Mouse (Mus musculus) heart, postnatal 4 days (tissue): ENCODE results near the gene Mat2a. TPM values are rescaled to one million over a fixed set of nuclear protein-coding genes. Genes with fewer than 3 reads are reported as not detected.

Source experiments
- DNase-seq: peaks from one replicate; pipeline ENCODE4 v3.0.0; 2021
- total RNA-seq, 2 experiments: library from RNA; stranded (reverse); gene quantifications; 2 replicates each; pipeline ENCODE4 v1.2.3; 2021

The Mat2a gene
- total RNA-seq, 2 experiments from 2014 or later, result 239 to 255 TPM

DNA sequence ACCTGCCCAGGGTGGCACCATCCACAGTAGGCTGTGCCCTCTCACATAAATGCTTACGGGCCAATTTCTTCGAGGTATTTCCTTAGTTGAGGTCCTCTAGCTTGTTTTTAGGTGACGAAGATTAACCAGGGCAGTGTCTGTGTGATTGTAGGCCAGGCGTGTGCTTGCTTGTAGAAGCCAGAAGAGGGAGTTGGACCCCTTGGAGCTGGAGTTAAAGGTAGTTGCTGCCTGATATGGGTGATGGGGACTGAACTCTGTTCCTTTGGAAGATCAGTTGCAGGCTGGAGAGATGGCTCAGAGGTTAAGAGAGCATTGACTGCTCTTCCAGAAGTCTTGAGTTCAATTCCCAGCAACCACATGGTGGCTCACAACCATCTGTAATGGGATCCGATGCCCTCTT, 24.2 kb downstream of the Mat2a start:
- no peak for DNase-seq

DNA sequence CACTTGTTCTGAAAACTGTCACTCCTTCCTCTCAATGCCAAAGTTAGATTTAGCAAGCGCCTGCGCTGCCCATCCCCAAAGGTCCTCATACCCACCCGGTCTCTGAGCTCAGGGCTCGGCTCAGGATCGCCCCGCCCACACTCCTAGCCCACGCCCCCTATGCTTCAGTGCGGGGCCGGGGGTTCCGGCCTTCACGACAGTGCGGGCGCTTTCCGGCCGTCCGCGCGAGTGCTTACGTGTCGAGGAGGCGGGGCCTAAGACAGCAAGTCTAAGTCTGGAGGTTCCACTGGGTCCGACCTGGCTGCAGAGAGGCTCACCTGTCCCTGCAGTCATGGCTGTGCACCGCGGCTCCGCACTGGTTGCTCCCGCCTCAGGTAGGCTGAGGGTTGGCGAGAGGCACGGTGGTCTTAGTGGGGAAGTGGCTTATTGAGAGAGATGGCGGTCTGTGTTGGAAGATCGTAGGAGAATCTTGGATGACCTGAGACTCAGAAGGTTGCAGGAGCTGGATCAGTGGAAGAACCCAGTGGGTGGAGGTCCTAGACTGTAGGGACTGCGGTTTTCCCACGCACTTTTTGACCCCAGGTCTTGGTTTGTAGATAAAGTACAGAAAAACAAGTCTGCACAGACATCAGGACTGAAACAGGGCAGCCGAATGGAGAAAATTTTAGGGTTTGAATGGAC, 25.1 kb downstream of the Mat2a start, which contains the start of gene Ggcx:
Gene Ggcx (plus strand): TSS at position 233 of the 681 bp plus-strand sequence.
- DNase-seq, result peak; percentile 96

DNA sequence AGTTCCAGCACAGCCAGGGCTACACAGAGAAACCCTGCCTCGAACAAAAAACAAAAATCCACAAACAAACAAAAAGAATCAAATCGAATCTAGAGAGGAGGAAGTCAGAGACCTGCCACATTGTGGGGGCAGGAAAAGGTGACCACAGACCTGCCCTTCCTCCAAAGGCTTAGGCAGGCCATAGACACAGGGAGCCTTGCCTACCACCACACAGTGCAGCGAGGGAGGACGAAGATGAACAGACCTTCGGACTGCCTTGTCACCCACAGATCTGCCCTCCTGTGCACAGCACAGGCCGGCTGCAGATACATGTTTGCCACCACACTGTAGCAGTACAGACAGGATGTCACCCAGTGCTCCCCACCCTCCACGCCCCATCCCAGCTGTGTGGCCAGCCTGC, 28.8 kb downstream of the Mat2a start:
- DNase-seq, result no peak

DNA sequence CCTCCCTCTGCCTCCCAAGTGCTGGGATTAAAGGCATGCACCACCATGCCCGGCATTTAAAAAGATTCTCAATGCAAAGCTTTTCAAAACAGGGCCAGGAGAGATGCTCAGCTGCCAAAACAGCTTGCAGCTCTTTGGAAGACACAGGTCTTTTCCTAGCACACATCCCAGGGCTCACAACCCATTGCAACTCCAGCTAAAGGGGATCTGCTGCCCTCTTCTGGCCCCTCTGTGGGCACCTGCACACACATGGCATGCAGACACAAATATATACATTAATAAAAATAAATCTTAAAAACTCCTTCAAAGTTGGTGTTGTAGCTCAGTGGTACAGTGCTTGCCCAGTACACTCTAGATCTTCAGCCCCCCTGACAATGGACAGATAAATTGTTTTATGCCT, 29.4 kb downstream of the Mat2a start:
- no peak for DNase-seq

DNA sequence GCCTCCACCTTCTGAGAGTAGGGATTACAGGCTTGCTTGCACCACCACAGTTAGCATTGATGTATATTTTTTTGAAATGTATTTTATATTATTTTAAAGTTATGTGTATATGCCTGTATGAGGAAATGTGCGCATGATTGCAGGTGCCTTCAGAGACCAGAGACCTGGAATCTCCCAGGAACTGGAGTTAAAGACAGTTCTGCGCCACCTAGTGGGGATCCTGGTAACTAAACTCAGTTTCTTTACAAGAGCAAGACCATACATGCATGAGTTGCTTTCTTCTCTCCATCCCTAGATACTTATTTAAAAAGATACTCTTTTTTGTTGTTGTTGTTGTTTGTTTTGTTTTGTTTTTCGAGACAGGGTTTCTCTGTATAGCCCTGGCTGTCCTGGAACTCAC, 29.8 kb downstream of the Mat2a start:
- DNase-seq, result peak; percentile 74

DNA sequence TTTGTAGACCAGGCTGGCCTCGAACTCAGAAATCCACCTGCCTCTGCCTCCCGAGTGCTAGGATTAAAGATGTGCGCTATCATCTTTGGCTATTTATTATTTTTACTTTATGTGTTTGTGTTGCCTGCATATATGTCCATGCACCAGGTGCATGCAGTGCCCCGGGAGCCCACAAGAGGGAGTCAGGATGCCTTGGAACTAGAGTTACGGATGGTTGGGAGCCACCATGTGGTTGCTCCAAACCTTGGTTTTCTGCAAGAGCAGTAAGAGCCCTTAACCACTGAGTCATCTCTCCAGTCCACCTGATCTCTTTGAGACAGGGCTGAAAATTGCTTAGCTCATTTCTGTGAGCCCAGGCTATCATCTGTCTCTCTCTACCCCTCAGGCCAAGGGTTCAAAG, 32.2 kb downstream of the Mat2a start:
- DNase-seq, result peak; percentile 90

DNA sequence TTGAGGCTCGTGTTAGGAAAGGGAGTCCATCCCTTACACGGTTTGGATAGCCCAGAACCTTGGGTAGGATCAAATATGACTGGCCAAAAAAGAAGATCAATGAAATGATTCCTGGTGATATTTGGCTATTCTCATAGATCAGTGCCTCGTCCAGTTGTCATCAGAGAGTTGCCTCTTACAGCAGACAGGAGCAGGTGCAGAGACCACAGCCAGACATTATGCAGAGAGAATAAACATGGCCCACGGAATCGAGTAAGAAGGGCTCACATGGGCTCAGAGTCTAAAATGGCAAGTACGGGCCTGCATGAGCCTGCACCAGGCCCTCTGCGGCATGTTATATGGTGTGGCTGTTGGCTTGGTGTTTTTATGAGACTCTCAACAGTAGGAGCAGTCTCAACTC, 34.0 kb downstream of the Mat2a start:
- DNase-seq, result no peak

DNA sequence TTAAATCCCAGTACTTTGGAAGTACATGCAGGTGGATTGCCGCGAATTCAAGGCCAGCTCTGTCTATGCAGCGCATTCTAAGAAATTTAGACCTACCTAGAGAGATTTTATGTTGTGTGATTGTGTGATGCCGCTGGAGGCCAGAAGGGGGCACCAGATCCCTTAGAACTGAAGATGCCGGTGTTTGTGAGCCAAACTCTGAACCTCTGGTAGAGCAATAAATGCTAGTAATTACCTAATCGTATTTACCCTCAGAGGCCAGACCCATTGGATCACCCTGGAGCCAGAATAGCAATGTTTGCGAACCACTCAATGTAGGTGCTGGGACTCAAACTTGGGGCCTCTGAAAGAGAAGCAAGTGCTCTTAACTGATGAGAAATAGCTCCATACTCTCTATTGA, 37.5 kb downstream of the Mat2a start:
- peak; percentile 82 for DNase-seq

DNA sequence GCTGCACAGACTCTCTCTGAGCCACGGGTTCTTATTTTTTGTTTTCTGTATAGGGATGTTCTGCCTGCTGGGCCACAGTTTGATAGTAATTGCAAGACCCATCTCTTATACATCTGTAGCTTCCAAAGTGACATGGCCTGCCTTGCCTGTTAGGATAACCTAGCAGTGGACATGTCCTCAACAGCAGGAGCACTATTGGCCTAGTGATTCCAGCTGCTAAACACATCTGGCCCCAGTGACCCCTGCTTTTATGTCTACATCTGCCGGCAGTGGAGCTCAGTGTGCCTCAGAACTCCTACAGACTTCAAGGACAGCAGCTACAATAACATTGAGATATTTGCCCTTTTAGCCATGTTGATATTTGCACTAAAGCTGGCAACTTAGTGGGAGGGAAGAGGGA, 39.4 kb downstream of the Mat2a start:
- DNase-seq, result no peak

DNA sequence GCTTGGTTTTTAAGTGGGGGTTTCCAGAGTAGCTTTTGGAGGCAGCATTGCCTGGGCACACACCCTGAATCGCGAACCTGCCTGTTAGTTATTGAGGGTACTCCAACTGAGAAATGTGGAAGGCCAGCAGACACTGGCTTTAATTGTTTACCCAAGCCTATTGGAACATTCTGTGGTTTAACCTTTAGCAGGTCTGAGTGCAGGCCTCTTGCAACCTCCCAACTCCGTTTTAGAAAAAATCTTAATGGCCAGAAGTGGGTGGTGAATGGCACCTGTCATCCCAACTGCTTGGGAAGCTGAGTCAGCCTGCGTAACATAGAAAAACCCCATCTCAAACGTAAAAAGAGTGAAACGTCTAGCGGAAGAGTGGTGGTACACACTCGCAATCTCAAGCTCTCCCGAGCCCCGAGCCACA, 42.5 kb downstream of the Mat2a start:
- no peak for DNase-seq

DNA sequence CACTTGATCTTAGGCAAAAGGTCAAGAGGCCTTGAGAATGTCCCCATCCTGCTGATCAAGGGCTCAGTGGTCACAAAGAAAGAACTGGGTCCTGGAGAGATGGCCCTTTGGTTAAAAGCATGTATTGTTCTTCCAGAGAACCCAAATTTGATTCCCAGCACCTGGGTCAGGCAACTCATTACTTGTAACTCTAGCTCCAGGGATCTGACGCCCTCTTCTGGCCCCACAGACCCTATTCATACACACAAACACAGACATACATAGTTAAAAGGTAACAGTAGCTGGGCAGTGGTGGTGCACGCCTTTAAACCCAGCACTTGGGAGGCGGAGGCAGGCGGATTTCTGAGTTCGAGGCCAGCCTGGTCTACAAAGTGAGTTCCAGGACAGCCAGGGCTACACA, 47.0 kb downstream of the Mat2a start:
- no peak for DNase-seq

DNA sequence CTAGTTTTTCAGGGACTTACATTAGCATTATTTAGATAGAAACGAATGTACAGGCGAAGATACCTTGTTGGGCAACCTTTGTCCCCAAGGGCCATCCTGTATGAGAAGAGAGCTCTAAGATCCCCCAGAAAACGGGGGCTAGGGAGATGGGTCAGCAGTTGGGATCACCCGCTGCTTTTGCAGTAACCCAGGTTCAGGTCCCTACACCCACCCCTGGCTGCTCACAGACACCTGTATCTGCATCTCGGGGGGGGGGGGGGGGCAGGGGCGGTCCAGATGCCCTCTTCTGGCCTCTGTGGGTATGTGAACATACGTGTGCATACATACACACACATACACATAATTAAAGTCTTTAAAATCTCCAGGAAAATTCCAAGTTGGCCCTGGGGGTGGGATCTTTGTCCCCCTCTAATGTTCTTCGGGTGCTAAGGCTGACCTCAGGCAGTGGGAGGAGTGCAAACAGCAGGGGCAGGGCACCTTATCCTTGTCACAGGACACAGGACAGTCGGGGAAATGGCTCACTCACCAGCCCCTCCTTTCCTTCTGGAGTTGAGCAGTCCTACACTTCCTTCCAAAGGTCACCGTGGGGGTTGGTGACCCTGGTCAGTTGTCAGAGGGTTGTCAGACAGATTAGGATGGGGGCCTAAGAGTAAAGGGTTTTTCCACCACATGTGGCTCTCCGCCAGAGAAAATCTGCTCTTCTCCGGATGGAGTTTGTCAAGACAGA, 48.4 kb downstream of the Mat2a start:
- DNase-seq, result peak; percentile 72

DNA sequence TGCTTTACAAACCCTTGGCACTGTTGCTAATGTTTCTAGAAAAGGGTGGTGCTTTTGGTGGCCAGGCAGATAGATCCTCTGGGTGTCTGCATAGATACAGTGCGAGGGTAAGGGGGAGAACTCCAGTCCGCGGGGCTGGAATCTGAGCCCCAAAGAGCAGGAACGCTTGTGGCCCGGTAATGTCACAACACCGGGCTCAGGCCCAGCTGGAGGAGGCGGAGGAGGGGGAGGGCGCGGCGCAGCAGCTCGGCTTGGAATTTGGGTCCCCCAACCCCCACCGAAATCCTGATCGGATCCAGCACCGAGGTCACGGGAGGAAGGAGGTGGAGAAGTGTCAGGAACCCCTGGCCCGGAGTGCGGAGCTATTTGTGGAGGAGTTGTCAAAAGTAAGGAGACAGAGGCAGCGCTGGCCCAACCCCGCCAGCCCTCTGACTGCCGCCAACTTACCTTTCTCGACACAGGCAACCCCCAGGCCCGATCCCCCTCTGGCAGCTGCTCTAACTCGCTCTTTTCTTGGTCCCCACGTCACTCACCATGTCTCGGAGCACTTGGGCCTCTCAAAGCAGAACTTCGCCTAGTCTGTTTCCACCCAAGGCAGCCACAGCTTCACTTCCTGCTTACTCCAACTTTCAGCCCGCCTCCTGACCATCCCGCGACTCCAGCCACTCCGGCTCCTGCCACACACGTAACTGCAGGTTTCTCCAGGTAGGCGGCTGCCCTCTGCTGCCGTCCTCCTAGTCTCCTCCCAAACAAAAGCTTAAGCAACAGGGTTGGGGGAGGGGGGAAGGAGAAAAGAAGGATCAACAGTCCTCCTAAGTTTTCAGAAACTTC, 49.2 kb downstream of the Mat2a start, which contains the start of gene Vamp8:
Gene Vamp8 (minus strand): TSS at position 763 of the 831 bp plus-strand sequence.
- DNase-seq, result peak; percentile 89

DNA sequence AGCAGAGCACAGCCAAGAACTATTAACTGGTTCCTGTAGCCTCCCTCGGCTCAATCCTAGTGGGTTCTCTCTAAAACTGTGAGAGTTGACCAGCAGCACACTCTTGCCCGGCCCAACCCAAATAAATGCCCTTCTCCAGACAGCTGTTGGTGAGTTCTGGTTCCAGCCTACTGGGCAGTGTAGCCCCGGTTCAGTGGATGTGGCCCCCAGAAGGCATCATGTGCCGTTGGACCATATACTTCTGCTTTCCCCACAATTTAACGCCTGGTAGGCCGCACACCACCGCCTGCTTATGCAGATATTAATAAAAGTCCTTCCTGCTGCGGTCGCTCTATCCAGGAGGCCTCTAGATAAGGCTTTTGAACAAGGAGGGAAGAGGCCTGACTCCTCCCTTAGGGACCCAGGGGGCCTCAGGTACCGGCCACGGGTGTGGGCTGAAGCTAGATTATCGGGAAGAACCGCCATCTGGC, 49.9 kb downstream of the Mat2a start:
- DNase-seq, result no peak

DNA sequence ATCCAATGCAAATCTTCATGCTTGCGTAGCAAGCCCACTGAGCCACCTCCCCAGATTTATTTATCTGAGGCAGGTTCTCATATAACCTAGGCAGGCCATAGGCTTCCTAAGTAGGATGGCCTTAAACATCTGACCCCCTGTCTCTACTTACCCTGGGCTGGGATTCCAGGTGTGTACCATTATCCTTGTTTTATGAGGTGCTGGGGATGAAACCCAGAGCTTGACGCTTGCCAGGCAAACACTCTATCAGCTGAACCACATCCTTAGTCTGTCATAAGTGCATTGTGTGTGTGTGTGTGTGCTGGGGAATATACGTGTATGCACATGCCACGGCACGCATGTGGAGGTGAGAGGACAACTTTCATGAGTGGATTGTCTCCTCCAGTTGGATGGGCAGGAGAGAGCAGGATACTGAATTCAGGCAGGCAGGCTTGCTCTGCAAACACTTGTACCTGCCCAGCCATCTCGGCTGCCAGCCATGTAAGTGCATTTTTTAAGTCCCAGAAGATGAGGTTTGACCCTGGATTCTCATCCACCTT, 50.5 kb downstream of the Mat2a start:
- no peak for DNase-seq

DNA sequence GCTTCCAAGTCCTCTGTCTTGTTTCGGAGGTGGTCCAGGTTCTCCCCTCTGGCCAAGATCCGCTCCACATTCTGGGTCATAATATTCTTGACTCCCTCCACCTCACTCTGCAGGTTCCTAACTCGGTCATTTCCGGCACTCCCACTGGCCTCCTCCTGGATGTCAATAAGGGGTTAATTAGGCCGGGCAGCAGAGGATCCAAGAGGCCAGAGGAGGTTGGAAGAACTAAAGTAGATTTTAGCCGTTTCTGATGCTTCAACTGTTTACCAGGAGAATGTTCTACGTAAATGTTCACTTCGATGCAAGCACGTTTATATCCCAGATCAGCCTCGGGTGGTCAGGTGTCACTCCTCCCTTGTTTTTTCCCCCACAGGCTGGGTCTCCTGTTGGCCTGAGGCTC, 51.1 kb downstream of the Mat2a start:
- DNase-seq, result no peak

DNA sequence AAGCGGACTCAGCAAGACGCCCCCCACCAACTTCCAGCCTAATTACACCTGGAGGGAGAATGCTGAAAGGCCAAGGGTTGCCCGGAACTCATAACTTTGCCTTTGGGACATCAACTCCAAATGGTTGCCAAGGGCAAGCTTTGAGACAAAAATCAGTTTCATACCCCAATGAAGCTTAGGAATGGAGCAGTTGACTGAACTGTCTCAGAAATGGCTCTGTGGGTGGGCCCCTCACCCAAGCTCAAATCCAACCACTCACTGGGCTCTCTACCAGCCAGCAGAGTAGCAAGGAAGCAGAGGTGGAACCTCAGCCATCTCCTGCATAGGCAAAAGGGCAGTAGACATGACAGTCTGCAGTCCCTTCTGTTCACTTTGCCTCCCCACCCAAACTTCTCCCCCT, 51.5 kb downstream of the Mat2a start:
- no peak for DNase-seq

DNA sequence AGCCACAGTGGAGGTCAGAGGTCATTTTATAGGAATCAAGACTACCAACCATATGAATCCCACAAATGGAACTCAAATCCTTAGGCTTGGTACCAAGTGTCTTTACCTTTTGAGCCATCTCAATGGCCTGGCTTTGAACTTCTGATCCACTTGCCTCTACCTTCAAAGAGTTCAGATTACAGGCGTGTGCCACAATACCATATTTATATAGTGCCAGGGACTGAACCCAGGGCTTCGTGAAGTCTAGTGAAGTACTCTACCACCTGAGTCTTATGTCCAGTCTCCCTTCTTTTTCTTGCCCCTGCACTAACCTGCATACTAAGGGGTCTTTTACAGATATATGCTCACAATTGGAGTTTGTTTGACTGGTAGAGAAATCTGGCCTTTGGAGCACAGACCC, 52.8 kb downstream of the Mat2a start:
- DNase-seq, result no peak

DNA sequence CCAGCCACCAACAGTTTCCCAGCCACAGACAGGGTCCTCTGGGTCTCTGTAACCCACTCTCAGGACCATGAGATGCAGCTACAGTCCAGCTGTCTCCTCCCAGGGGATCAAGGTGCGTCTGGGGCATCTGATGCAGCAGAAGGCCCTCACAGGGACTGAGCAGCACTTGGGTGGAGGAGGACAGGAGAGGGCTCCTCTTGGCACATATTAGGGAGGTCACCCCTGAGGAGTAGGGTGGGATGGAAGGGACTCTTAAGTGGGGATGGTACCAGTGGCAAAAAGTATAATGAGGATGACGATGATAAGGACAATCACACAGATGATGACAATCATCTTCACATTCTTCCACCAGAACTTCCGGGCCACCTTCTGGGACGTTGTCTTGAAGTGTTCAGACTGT, 54.1 kb downstream of the Mat2a start:
- no peak for DNase-seq

DNA sequence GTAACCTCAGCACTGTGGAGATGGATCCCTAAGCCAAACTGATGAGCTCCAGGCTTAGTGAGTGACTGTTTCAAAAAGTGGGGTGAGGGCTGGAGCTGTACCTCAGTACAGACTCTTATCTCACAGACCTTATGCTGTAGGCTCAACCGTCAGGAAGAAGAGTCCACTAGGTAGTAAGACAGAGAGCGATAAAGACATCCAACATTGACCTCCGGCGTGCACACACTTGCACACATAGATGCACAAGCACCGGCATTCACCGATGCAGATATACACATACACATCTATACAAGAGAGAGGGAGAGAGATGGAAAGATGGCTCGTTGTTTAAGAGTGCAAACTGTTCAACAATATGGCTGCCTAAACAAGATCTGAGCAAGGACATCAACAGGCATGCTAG, 55.4 kb downstream of the Mat2a start:
- DNase-seq, result no peak

DNA sequence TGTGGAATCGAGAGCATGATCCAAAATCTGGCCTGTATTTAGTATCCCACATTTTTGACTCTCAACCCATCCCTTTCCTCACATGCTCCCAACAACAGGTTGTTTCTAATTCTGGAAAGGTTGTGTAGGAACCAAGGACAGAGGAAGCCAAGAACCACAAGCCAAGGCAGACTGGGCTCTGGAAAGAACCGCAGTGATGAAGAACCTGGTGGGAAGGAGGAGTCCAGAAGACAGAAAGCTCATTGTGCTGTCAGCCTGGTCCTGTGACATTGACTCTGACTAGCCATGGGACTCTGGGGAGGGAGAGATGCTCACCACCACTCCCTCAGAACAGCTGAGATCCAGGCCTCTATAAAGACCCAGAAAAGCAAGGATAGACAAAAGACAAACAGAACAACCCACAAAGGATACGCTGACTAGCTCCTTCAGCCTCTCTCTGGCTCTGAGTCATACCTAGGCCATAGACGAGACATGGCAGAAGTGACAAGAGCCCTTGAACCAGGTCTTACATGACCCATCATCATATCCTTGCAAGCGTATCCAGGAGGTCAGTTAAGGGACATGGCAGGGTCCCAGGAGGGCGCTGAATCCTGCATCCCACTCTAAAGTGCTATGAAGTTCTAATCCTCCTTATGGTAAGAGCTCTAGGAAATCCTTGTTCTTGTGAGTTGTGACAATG, 56.1 kb downstream of the Mat2a start:
- DNase-seq, result no peak
